Mouse (Mus musculus): ENCODE results near the gene Xpr1. TPM values are rescaled to one million over a fixed set of nuclear protein-coding genes. Genes with fewer than 3 reads are reported as not detected.

Xpr1 gene
- total RNA-seq, 2 experiments from 2014 or later: 39.5 to 62.2 TPM

GRCm38 (mm10) chr1:155427126-155427865 lies 10.1 kb upstream of the Xpr1 start:
- intact Hi-C loops (cut with DNase I): no loop called here
- H3K27ac ChIP-seq: peak overlapping the region; percentile 8; the same call in 1 of the 2 replicates
- no peak for TF ChIP-seq CTCF (IDR thresholded peaks at IDR 0.05)
- DNase-seq: peak; percentile 43
- H3K4me3 ChIP-seq: no peak overlapping the region

GRCm38 (mm10) chr1:155425743-155426315 lies 8.6 kb upstream of the Xpr1 start:
- DNase-seq: no peak
- no peak for TF ChIP-seq CTCF (IDR thresholded peaks at IDR 0.05)
- no peak overlapping the region for H3K27ac ChIP-seq
- no peak overlapping the region for H3K4me3 ChIP-seq
- intact Hi-C loops (cut with DNase I): no loop called here

- intact Hi-C loops (cut with DNase I): no loop called here
- no peak overlapping the region for H3K4me3 ChIP-seq
- DNase-seq: no peak
- no peak for TF ChIP-seq CTCF (IDR thresholded peaks at IDR 0.05)
- H3K27ac ChIP-seq: peak overlapping the region; percentile 61; the same call in 1 of the 2 replicates
Measured at GRCm38 (mm10) chr1:155425285-155425684, 8.1 kb upstream of the Xpr1 start.

GRCm38 (mm10) chr1:155423801-155424200 lies 6.6 kb upstream of the Xpr1 start:
- intact Hi-C loops (cut with DNase I): no loop called here
- no peak for DNase-seq
- TF ChIP-seq CTCF (IDR thresholded peaks at IDR 0.05): no peak
- Histone ChIP-seq H3K4me3 (no peak overlapping the region), H3K27ac (no peak overlapping the region)

- DNase-seq: no peak
- no peak overlapping the region for H3K4me3 ChIP-seq
- intact Hi-C loops (cut with DNase I): no loop called here
- no peak overlapping the region for H3K27ac ChIP-seq
- TF ChIP-seq CTCF (IDR thresholded peaks at IDR 0.05): no peak
Measured at GRCm38 (mm10) chr1:155422022-155422421, 4.8 kb upstream of the Xpr1 start.

- intact Hi-C loops (cut with DNase I): loop anchor here (5.0 kb wide), 4 partner anchors 69 to 124 kb away; no protein-coding TSS in a partner anchor
- peak overlapping the region; percentile 90 for H3K27ac ChIP-seq
- DNase-seq: no peak
- no peak for TF ChIP-seq CTCF (IDR thresholded peaks at IDR 0.05)
- peak overlapping the region; percentile 99 for H3K4me3 ChIP-seq
Measured at GRCm38 (mm10) chr1:155416147-155416700, 991 bp downstream of the Xpr1 start.

- DNase-seq: no peak
- Histone ChIP-seq H3K4me3 (peak overlapping the region; percentile 99), H3K27ac (peak overlapping the region; percentile 17; the same call in 1 of the 2 replicates)
- TF ChIP-seq CTCF (IDR thresholded peaks at IDR 0.05): no peak
- intact Hi-C loops (cut with DNase I): loop anchor here (5.0 kb wide), 4 partner anchors 68 to 123 kb away; no protein-coding TSS in a partner anchor
Measured at GRCm38 (mm10) chr1:155415421-155415820, 1.8 kb downstream of the Xpr1 start.

- intact Hi-C loops (cut with DNase I): no loop called here
- peak; percentile 33; the same call in 1 of the 2 replicates for TF ChIP-seq CTCF (IDR thresholded peaks at IDR 0.05)
- no peak for DNase-seq
- Histone ChIP-seq H3K4me3 (no peak overlapping the region), H3K27ac (peak overlapping the region; percentile 43)
Measured at GRCm38 (mm10) chr1:155412705-155413104, 4.5 kb downstream of the Xpr1 start.

- no peak for TF ChIP-seq CTCF (IDR thresholded peaks at IDR 0.05)
- DNase-seq: no peak
- Histone ChIP-seq H3K4me3 (no peak overlapping the region), H3K27ac (no peak overlapping the region)
- intact Hi-C loops (cut with DNase I): no loop called here
Measured at GRCm38 (mm10) chr1:155408577-155408966, 8.6 kb downstream of the Xpr1 start.

- no peak for DNase-seq
- H3K4me3 ChIP-seq: no peak overlapping the region
Measured at GRCm38 (mm10) chr1:155407697-155408576, 9.3 kb downstream of the Xpr1 start.

GRCm38 (mm10) chr1:155400056-155400455 lies 17.2 kb downstream of the Xpr1 start:
- Histone ChIP-seq H3K27ac (peak overlapping the region; percentile 54; the same call in 1 of the 2 replicates), H3K4me3 (no peak overlapping the region)
- intact Hi-C loops (cut with DNase I): no loop called here
- no peak for DNase-seq
- no peak for TF ChIP-seq CTCF (IDR thresholded peaks at IDR 0.05)

More at GRCm38 (mm10) chr1:155407697-155408576, 9.3 kb downstream of the Xpr1 start:
- intact Hi-C loops (cut with DNase I): no loop called here
- H3K27ac ChIP-seq: no peak overlapping the region
- no peak for TF ChIP-seq CTCF (IDR thresholded peaks at IDR 0.05)

- peak; percentile 22 for DNase-seq
- H3K27ac ChIP-seq: no peak overlapping the region
- intact Hi-C loops (cut with DNase I): no loop called here
- H3K4me3 ChIP-seq: no peak overlapping the region
- no peak for TF ChIP-seq CTCF (IDR thresholded peaks at IDR 0.05)
Measured at GRCm38 (mm10) chr1:155394829-155395228, 22.4 kb downstream of the Xpr1 start.
